Mouse (Mus musculus) stomach, embryonic 16.5 days (tissue): ENCODE data around the gene Eef1g. TPM values are rescaled to one million over a fixed set of nuclear protein-coding genes. Genes with fewer than 3 reads are reported as not detected.
"Not testable (repeated sequence)": the region's sequence is repeated elsewhere in the genome, so short reads cannot be mapped to it uniquely, and the experiment has no call there.

Source experiments
- ATAC-seq: fragments of 200-750 bp; cut with Nextera tagmentation; 2 replicates; pipeline ENCODE4 v1.8.0; 2017; ENCODE audit warnings: moderate number of reproducible peaks, moderate TSS enrichment; ENCODE audit not compliant: insufficient read depth, low FRiP score
- H3K27ac ChIP-seq: fragments of 300-500 bp; sonication (generic); 2 replicates; pipeline ENCODE4 v1.5.1; 2014; ENCODE audit warnings: low read length
- H3K27me3 ChIP-seq: fragments of 300-500 bp; sonication (generic); 2 replicates; pipeline ENCODE4 v1.6.1; 2014; ENCODE audit warnings: low read length, control low read depth, mixed read lengths; ENCODE audit not compliant: control insufficient read depth, insufficient read depth
- H3K36me3 ChIP-seq: fragments of 300-500 bp; sonication (generic); 2 replicates; pipeline ENCODE4 v1.6.1; 2014; ENCODE audit warnings: low read length; ENCODE audit not compliant: control insufficient read depth, insufficient read depth
- H3K4me1 ChIP-seq: fragments of 300-500 bp; sonication (generic); 2 replicates; pipeline ENCODE4 v1.6.1; 2014; ENCODE audit warnings: low read length, control low read depth, mixed read lengths; ENCODE audit not compliant: control insufficient read depth, insufficient read depth
- H3K4me2 ChIP-seq: fragments of 300-500 bp; sonication (generic); 2 replicates; pipeline ENCODE4 v1.6.1; 2014; ENCODE audit warnings: low read depth, low read length, mixed read lengths
- H3K4me3 ChIP-seq: fragments of 300-500 bp; sonication (generic); replicated peaks from 2 replicates; pipeline ENCODE4 v1.5.1; 2014; ENCODE audit warnings: mild to moderate bottlenecking, low read length
- H3K9ac ChIP-seq: fragments of 300-500 bp; sonication (generic); 2 replicates; pipeline ENCODE4 v1.6.1; 2014; ENCODE audit warnings: low read length
- H3K9me3 ChIP-seq: fragments of 300-500 bp; sonication (generic); replicated peaks from 2 replicates; pipeline ENCODE4 v1.6.1; 2016; ENCODE audit warnings: low read length, control low read depth; ENCODE audit not compliant: control insufficient read depth
- WGBS: fragments of 180-500 bp; shearing (Covaris S2); extraction: QIAGEN DNeasy Blood & Tissue Kit; methylation state at CpG from one replicate; pipeline ENCODE4 v1.1.7; 2014; 5-methylcytosine and 5-hydroxymethylcytosine counted together
- polyA plus RNA-seq: library from polyadenylated mRNA; unstranded; fragments of >200 nt; fragmentation: Nextera tagmentation; extraction: Ambion mirVana; gene quantifications from 2 replicates; pipeline ENCODE4 v1.2.1, GENCODE M21; 2015

The Eef1g gene
- polyA plus RNA-seq, 1 experiment from 2014 or later = 441 TPM

DNA sequence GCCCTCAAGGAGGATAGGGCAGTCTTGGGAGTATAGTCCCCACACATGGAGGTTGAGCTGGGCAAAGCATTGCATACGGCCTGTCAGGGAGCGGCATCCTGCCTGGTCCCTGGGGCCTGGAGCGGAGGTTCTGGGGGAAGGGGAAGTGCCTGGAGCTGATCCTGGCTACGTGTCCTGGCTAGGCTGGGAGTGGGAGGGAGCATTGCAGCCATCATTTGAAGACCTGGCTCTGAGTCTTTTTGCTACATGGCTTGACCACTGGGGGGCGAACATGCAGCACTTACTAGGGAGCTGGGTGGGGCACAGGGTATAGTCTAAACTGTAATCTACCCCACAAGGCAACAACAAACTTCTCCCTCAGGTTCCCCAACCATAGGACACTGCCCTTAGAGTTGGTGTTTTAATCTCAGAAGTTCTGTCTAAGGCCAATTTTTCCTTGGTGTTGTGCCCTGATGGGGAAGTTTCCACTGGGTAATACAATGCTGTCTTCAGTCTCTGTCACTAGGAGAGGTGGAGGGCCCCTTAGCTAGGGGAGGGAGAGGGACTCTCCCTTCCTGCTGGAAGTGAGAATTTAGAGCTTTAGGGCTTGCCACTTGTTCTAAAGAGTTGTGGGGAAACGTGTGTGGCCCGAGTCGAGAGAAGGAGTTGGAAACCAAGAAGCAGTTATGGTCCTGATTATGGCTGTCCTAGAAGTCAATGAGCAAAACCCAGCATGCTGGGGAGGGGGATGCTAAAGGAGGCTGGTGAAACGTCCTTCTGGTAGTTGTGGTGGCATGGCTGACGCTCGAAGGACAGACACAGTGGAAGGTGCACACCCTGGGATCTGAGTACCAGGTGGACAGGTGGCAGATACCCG lies 26.2 kb downstream of the Eef1g start:
- 29% methylated on average over 12 of the region's 12 CpGs for WGBS
- Histone ChIP-seq H3K27ac (peak overlapping the region; percentile 99), H3K4me1 (peaks cover 71% of the 10 kb centered on the region), H3K9ac (peak overlapping the region; percentile 97), H3K4me3 (peak overlapping the region; percentile 87), H3K9me3 (no peaks in the 10 kb centered on the region), H3K36me3 (no peaks in the 10 kb centered on the region), H3K4me2 (peak overlapping the region; percentile 76), H3K27me3 (no peaks in the 10 kb centered on the region)
- ATAC-seq = peak; percentile 4; the same call in 1 of the 2 replicates

GRCm38 (mm10) chr19:8993625-8993912 lies 26.7 kb downstream of the Eef1g start:
- Histone ChIP-seq H3K4me3 (peak overlapping the region; percentile 87; the same call in 1 of the 2 replicates), H3K4me1 (peaks cover 71% of the 10 kb centered on the region), H3K9ac (peak overlapping the region; percentile 55), H3K27me3 (no peaks in the 10 kb centered on the region), H3K4me2 (peak overlapping the region; percentile 76), H3K9me3 (no peaks in the 10 kb centered on the region), H3K36me3 (no peaks in the 10 kb centered on the region), H3K27ac (peak overlapping the region; percentile 99)
- no peak for ATAC-seq
- 55% methylated on average over 2 of the region's 2 CpGs for WGBS

GRCm38 (mm10) chr19:8994813-8995607 lies 28.2 kb downstream of the Eef1g start:
- no peaks in the 10 kb centered on the region for H3K9me3 ChIP-seq
- H3K4me2 ChIP-seq = peak overlapping the region; percentile 22; the same call in 1 of the 2 replicates
- H3K36me3 ChIP-seq = no peaks in the 10 kb centered on the region
- H3K27ac ChIP-seq = peak overlapping the region; percentile 63
- no peak for ATAC-seq
- WGBS = 62% methylated on average over 10 of the region's 10 CpGs
- no peak overlapping the region for H3K4me3 ChIP-seq
- H3K9ac ChIP-seq = peak overlapping the region; percentile 28
- no peaks in the 10 kb centered on the region for H3K27me3 ChIP-seq
- H3K4me1 ChIP-seq = peaks cover 71% of the 10 kb centered on the region

- ATAC-seq = no peak
- H3K4me1 ChIP-seq = peaks cover 65% of the 10 kb centered on the region
These were observed 29.8 kb downstream of the Eef1g start for GRCm38 (mm10) chr19:8996601-8997000.

DNA sequence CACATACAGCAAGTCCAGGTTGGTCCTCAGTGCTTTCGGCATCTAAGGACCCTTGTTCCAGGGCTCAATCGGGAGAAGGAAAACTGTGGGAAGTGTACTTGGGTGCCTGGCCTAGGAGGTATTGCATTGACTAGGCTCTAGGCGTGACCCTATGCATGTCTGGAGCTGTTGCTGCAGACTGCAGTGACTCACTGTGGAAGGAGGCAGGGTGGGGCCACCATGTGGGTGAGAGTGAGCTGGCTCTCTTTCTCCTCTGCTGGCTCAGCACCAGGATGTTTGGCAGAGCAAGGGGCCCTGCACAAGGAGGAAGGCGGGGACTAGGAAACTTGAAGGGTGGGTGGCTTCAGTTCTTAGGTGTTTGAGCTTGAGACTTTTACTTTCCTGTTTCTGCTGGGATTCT lies 30.7 kb downstream of the Eef1g start:
- Histone ChIP-seq H3K9me3 (no peaks in the 10 kb centered on the region), H3K4me2 (peak overlapping the region; percentile 40), H3K27ac (peak overlapping the region; percentile 91), H3K4me3 (0 out of 2 replicates have a peak overlapping the region, but pooled peaks have one; percentile 0), H3K36me3 (peaks cover 18% of the 10 kb centered on the region), H3K27me3 (no peaks in the 10 kb centered on the region), H3K4me1 (peaks cover 56% of the 10 kb centered on the region), H3K9ac (peak overlapping the region; percentile 42; the same call in 1 of the 2 replicates)
- WGBS = 29% methylated on average over 4 of the region's 4 CpGs
- ATAC-seq = peak; percentile 94

More at GRCm38 (mm10) chr19:8996601-8997000, 29.8 kb downstream of the Eef1g start:
- peaks cover 8% of the 10 kb centered on the region for H3K36me3 ChIP-seq
- peak overlapping the region; percentile 91 for H3K27ac ChIP-seq
- no peak overlapping the region for H3K9ac ChIP-seq
- WGBS = 87% methylated on average over 6 of the region's 6 CpGs
- H3K4me2 ChIP-seq = no peak overlapping the region
- H3K9me3 ChIP-seq = no peaks in the 10 kb centered on the region
- no peak overlapping the region for H3K4me3 ChIP-seq
- H3K27me3 ChIP-seq = no peaks in the 10 kb centered on the region

DNA sequence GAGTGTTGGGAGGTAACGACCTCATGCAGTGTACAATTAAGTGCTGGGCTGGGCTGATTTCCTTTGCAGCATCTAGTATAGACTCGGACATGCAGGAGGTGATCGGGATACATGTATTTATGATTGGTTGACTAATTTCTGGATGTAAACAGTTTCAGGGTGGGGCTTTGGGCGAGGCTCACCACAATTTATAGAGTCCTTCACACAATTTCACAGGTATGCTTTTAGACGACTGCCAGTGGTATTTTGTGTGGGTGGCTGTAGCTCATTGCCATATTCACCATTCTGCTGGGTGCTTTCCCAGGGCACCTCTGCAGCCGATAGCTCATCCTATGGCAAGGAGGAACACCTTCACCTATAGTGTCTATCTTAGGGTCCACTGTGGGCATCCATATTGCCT lies 31.7 kb downstream of the Eef1g start:
- no peak overlapping the region for H3K4me3 ChIP-seq
- peak overlapping the region; percentile 91 for H3K27ac ChIP-seq
- no peaks in the 10 kb centered on the region for H3K27me3 ChIP-seq
- H3K36me3 ChIP-seq = peaks cover 23% of the 10 kb centered on the region
- ATAC-seq = no peak
- H3K4me1 ChIP-seq = peaks cover 46% of the 10 kb centered on the region
- 77% methylated on average over 6 of the region's 6 CpGs for WGBS
- H3K9ac ChIP-seq = no peak overlapping the region
- H3K9me3 ChIP-seq = no peaks in the 10 kb centered on the region
- H3K4me2 ChIP-seq = peak overlapping the region; percentile 40; the same call in 1 of the 2 replicates

- Histone ChIP-seq H3K4me3 (no peak overlapping the region), H3K4me2 (no peak overlapping the region), H3K27ac (peak overlapping the region; percentile 91), H3K9ac (no peak overlapping the region), H3K27me3 (no peaks in the 10 kb centered on the region), H3K9me3 (no peaks in the 10 kb centered on the region), H3K4me1 (peaks cover 40% of the 10 kb centered on the region), H3K36me3 (peaks cover 26% of the 10 kb centered on the region)
- no peak for ATAC-seq
- WGBS = 71% methylated on average over 4 of the region's 4 CpGs
These were observed 32.4 kb downstream of the Eef1g start for GRCm38 (mm10) chr19:8999223-8999622.

DNA sequence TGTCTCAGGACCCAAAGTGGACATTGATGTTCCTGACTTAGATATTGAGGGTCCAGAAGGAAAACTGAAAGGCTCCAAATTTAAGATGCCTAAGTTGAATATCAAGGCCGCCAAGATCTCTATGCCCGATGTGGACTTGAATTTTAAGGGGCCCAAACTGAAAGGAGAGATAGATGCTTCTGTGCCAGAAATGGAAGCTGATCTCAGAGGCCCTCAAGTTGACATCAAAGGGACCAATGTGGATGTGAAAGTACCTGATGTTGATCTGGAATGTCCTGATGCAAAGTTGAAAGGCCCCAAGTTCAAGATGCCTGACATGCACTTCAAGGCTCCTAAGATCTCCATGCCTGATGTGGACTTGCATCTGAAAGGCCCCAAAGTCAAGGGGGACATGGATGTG lies 40.1 kb downstream of the Eef1g start:
- not testable (repeated sequence) for H3K4me3 ChIP-seq, ATAC-seq, H3K27ac ChIP-seq, H3K4me2 ChIP-seq, H3K4me1 ChIP-seq, H3K9me3 ChIP-seq, H3K27me3 ChIP-seq, H3K9ac ChIP-seq
- peaks cover 37% of the 10 kb centered on the region for H3K36me3 ChIP-seq
- WGBS = 97% methylated on average over 2 of the region's 2 CpGs

GRCm38 (mm10) chr19:9019298-9019697 lies 52.5 kb downstream of the Eef1g start:
- Histone ChIP-seq H3K9me3 (no peaks in the 10 kb centered on the region), H3K36me3 (peaks cover 17% of the 10 kb centered on the region), H3K4me1 (peaks cover 8% of the 10 kb centered on the region), H3K4me2 (no peak overlapping the region), H3K27me3 (no peaks in the 10 kb centered on the region), H3K9ac (no peak overlapping the region), H3K4me3 (no peak overlapping the region), H3K27ac (no peak overlapping the region)
- no peak for ATAC-seq
- WGBS = 91% methylated on average over 3 of the region's 3 CpGs
